Mouse (Mus musculus) ES-Bruce4 (cell line): ENCODE measurements around the gene Ptges.

Source experiments
- CTCF ChIP-seq: IDR thresholded peaks from one replicate; pipeline ENCODE4 v1.8.1; 2011; ENCODE audit warnings: low read depth, low read length
- EP300 ChIP-seq: IDR thresholded peaks from 2 replicates; pipeline ENCODE4 v1.6.1; 2011; ENCODE audit warnings: low read depth, low read length; ENCODE audit not compliant: insufficient read depth
- POLR2A ChIP-seq: IDR thresholded peaks from one replicate; pipeline ENCODE4 v1.8.1; 2011; ENCODE audit warnings: low read length; ENCODE audit not compliant: insufficient read depth

DNA sequence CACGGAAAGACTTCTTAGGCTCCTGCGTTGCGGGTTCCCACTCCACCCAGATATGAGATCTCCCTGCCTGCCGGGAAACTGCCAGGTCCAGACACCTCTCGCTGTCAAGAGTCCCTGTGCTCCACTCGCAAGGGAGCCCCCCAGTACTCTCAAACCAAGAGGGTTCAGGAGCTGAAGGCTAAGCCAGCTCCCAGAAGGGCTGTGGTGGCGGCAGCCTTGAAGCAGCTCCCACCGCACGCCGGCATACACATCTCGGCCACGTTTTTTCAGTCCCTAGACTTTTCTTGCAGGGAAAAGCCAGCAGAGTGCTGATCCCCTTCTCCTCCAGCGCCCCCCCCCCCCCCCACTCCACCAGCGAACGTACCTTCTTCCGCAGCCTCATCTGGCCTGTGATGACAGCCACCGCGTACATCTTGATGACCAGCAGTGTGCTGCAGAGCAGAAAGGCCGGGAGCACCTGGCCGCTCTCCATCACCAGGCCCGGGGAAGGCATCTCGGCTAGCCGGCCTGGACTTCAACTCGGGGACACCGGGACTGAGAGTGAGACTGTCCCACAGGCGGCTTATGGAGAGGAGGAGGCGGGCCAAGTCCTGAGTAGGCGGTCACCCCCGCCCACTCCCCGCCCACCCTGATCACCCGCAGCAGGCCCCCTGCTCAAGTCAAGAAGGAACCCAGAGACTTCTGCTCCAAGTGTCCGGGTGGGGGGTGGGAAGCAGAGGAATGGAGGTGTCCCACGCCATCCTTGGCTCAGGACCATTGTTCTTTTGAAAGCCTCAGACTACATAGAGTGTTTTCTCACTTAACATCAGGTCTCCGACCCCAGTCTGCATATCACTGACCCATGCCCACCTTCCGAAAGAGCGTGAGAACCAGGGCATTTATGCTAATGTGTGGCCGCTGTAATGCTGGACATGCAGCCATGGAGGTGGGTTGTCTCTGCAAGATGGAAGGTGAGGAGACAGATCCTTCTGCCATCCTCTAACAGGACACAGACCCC, 26.6 kb downstream of the Ptges start:
- no peak for TF ChIP-seq POLR2A
- TF ChIP-seq CTCF = no peak
- TF ChIP-seq EP300 = no peak
